Mouse (Mus musculus): ENCODE results near the gene March10. TPM values are rescaled to one million over a fixed set of nuclear protein-coding genes. Genes with fewer than 3 reads are reported as not detected.

March10 gene
- polyA plus RNA-seq, 1 experiment from 2014 or later: not detected

DNA sequence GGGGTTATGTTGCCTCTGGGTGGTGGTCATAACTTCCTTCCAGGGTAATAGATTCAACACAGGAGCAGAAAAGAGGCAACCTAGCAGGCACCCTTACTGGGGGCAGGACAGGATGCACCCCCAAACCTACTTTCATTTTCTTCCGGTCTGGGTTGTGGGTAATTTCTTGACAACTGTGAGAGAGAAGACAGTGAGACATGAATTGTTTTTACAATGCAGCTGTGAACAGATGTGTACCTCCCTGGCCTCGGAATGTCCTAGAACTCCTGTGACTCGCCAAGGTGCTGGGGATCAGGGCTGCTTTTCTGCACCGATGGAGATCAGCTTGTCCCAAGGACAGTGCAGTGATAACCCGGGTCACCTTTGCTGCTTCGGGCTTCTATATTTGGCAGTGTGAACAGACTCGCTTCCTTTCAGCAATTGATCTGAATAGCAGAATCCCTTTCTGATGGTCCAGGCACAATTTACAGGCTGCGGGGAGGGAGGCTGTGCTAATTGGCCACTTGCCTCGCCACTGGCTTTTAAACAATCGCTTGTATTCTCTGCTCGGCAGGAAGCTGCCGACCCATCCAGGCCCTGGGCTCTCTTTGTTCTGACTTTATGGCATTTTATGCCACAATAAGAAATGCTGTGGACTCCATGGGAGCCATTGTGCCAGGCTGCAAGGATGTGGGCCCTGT lies 92.0 kb downstream of the March10 start:
- 0 out of 2 replicates have a peak overlapping the region, but pooled peaks have one; percentile 45 for H3K9ac ChIP-seq
- peaks cover 52% of the 10 kb centered on the region for H3K27me3 ChIP-seq (replicated peaks)
- H3K4me2 ChIP-seq: peak overlapping the region; percentile 91
- no peak overlapping the region for H3K4me3 ChIP-seq
- H3K4me1 ChIP-seq: peaks cover 72% of the 10 kb centered on the region
- H3K9me3 ChIP-seq (replicated peaks): no peaks in the 10 kb centered on the region
- no peaks in the 10 kb centered on the region for H3K36me3 ChIP-seq
- 42% methylated on average over 12 of the region's 12 CpGs for WGBS (ENCODE audit: insufficient replicate concordance)
- H3K27ac ChIP-seq: peak overlapping the region; percentile 96; the same call in 1 of the 2 replicates
- ATAC-seq: no peak

DNA sequence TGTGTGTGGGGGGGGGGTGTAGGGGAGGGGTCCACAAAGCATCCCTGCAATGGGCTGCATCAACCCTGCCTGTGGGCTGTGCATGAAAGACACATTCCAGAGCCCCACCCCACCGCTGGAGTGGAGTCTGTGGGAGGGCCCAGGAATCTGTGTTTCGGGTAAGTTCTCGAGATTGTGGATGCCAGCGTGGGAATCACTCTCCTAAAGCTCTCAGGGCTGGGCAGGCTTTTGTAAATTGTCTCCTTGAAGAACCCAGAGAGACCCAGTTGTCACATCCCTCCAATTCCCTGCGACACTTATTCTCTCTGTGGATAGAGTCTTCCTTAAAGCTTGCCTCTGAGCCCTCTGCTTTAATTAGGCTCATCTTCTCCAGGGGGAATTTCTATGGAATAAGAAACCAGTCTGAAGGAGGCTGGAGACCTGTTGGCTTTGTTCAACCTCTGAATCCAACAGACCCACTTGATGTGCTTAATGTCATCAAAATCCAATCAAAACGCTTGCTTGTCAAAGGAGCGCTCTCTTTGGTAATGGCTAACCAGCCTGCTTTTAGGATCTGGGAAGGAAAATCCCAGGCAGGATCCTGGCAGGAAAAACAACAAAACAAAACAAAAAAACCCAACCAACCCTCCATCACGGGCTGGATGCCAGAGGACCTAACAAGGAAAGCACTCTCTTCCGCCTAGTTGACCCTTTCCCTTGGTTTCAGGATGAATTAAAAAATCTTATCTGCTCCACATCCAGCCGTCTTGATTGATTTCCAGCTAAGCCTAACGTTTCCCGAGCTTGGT lies 92.7 kb downstream of the March10 start:
- 50% methylated on average over 12 of the region's 12 CpGs for WGBS (ENCODE audit: insufficient replicate concordance)
- H3K4me2 ChIP-seq: peak overlapping the region; percentile 91
- H3K36me3 ChIP-seq: no peaks in the 10 kb centered on the region
- H3K27ac ChIP-seq: no peak overlapping the region
- peak overlapping the region; percentile 60 for H3K9ac ChIP-seq
- H3K4me3 ChIP-seq: peak overlapping the region; percentile 60; the same call in 1 of the 2 replicates
- H3K27me3 ChIP-seq (replicated peaks): peaks cover 52% of the 10 kb centered on the region
- no peak for ATAC-seq
- H3K9me3 ChIP-seq (replicated peaks): no peaks in the 10 kb centered on the region
- peaks cover 66% of the 10 kb centered on the region for H3K4me1 ChIP-seq

GRCm38 (mm10) chr11:105362946-105363597 lies 93.5 kb downstream of the March10 start:
- ATAC-seq: peak; percentile 16; the same call in 1 of the 2 replicates
- WGBS (ENCODE audit: insufficient replicate concordance): 3% methylated on average over 40 of the region's 40 CpGs
- Histone ChIP-seq H3K9ac (peak overlapping the region; percentile 60), H3K4me2 (peak overlapping the region; percentile 91), H3K4me3 (peak overlapping the region; percentile 60), H3K4me1 (peaks cover 59% of the 10 kb centered on the region), H3K36me3 (no peaks in the 10 kb centered on the region), H3K9me3 (replicated peaks) (no peaks in the 10 kb centered on the region), H3K27ac (no peak overlapping the region), H3K27me3 (replicated peaks) (peaks cover 52% of the 10 kb centered on the region)

GRCm38 (mm10) chr11:105362041-105362765 lies 94.3 kb downstream of the March10 start:
- no peak overlapping the region for H3K9ac ChIP-seq
- H3K9me3 ChIP-seq (replicated peaks): no peaks in the 10 kb centered on the region
- no peak for ATAC-seq
- H3K36me3 ChIP-seq: no peaks in the 10 kb centered on the region
- peaks cover 51% of the 10 kb centered on the region for H3K4me1 ChIP-seq
- peak overlapping the region; percentile 91 for H3K4me2 ChIP-seq
- H3K4me3 ChIP-seq: no peak overlapping the region
- peaks cover 52% of the 10 kb centered on the region for H3K27me3 ChIP-seq (replicated peaks)
- 75% methylated on average over 4 of the region's 4 CpGs for WGBS (ENCODE audit: insufficient replicate concordance)
- H3K27ac ChIP-seq: no peak overlapping the region

- Histone ChIP-seq H3K4me3 (no peak overlapping the region), H3K9ac (no peak overlapping the region), H3K9me3 (replicated peaks) (no peaks in the 10 kb centered on the region), H3K27ac (no peak overlapping the region), H3K36me3 (no peaks in the 10 kb centered on the region), H3K4me1 (peaks cover 39% of the 10 kb centered on the region), H3K4me2 (no peak overlapping the region), H3K27me3 (replicated peaks) (peaks cover 16% of the 10 kb centered on the region)
- ATAC-seq: no peak
- whole genome bisulfite sequencing (ENCODE audit: insufficient replicate concordance): 33% methylated on average over 7 of the region's 7 CpGs
Measured at GRCm38 (mm10) chr11:105356301-105356700, 100.2 kb downstream of the March10 start.

GRCm38 (mm10) chr11:105353891-105354280 lies 102.6 kb downstream of the March10 start:
- H3K9me3 ChIP-seq (replicated peaks): no peaks in the 10 kb centered on the region
- no peak overlapping the region for H3K27ac ChIP-seq
- no peaks in the 10 kb centered on the region for H3K36me3 ChIP-seq
- no peak overlapping the region for H3K4me3 ChIP-seq
- H3K9ac ChIP-seq: no peak overlapping the region
- ATAC-seq: no peak
- H3K4me2 ChIP-seq: no peak overlapping the region
- peaks cover 61% of the 10 kb centered on the region for H3K4me1 ChIP-seq
- WGBS (ENCODE audit: insufficient replicate concordance): 78% methylated on average over 4 of the region's 4 CpGs
- H3K27me3 ChIP-seq (replicated peaks): no peaks in the 10 kb centered on the region; the same call in 1 of the 2 replicates

- WGBS (ENCODE audit: insufficient replicate concordance): 62% methylated on average over 9 of the region's 9 CpGs
- no peak overlapping the region for H3K9ac ChIP-seq
Measured at GRCm38 (mm10) chr11:105352954-105353890, 103.3 kb downstream of the March10 start.

DNA sequence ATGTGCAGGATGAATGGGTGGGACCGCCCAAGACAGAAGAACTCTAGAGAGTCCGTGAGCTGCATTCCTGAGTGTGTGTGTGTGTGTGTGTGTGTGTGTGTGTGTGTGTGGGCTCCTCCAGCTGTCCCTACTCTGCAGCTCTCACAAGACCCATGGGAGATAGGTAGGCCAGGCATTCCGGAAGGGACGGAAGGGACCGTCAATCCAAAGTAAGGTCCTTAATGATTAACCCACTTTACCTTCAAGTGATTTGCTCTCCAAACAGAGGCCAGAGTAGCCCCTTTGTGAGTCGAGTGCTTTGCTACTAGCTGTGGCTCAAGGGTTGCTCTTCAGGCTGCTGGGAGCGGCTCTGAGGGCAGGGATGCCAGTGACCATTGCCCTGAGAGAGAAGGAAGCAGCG lies 104.4 kb downstream of the March10 start:
- H3K4me2 ChIP-seq: no peak overlapping the region
- ATAC-seq: no peak
- WGBS (ENCODE audit: insufficient replicate concordance): 80% methylated on average over 8 of the region's 8 CpGs
- H3K36me3 ChIP-seq: 0 out of 2 replicates have a peak, but pooled peaks cover 4% of the 10 kb centered on the region
- no peak overlapping the region for H3K27ac ChIP-seq
- no peak overlapping the region for H3K4me3 ChIP-seq
- H3K9ac ChIP-seq: no peak overlapping the region
- no peaks in the 10 kb centered on the region for H3K9me3 ChIP-seq (replicated peaks)
- H3K4me1 ChIP-seq: peaks cover 79% of the 10 kb centered on the region
- no peaks in the 10 kb centered on the region; the same call in 1 of the 2 replicates for H3K27me3 ChIP-seq (replicated peaks)

More at GRCm38 (mm10) chr11:105352954-105353890, 103.3 kb downstream of the March10 start:
- no peaks in the 10 kb centered on the region for H3K9me3 ChIP-seq (replicated peaks)
- H3K4me2 ChIP-seq: no peak overlapping the region
- no peak overlapping the region for H3K27ac ChIP-seq
- no peak overlapping the region for H3K4me3 ChIP-seq
- 0 out of 2 replicates have a peak, but pooled peaks cover 4% of the 10 kb centered on the region for H3K36me3 ChIP-seq
- ATAC-seq: no peak
- H3K27me3 ChIP-seq (replicated peaks): no peaks in the 10 kb centered on the region; the same call in 1 of the 2 replicates
- peaks cover 68% of the 10 kb centered on the region for H3K4me1 ChIP-seq

DNA sequence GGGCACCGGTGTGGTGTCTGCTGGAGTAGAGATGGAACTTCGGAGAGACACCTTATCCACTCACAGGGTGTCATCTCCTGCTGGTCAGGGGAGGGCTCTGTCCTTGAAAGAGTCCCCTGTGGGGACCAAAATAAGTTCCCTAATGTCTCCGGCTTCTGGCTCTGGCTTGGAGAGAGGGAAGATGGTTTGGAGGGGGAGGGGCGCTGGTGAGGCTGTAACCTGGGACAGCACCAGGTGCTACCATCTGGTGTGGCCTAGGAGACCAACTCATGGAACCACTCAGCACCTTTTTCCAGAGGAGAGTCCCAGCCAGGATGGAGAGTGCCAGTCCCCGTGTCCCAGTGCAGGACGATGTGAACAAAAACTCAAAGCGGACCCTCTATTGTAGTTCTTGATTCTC lies 105.9 kb downstream of the March10 start:
- Histone ChIP-seq H3K9me3 (replicated peaks) (no peaks in the 10 kb centered on the region), H3K36me3 (0 out of 2 replicates have a peak, but pooled peaks cover 4% of the 10 kb centered on the region), H3K27me3 (replicated peaks) (no peaks in the 10 kb centered on the region; the same call in 1 of the 2 replicates), H3K9ac (no peak overlapping the region), H3K4me2 (no peak overlapping the region), H3K4me1 (peaks cover 73% of the 10 kb centered on the region), H3K4me3 (no peak overlapping the region), H3K27ac (peak overlapping the region; percentile 53; the same call in 1 of the 2 replicates)
- WGBS (ENCODE audit: insufficient replicate concordance): 78% methylated on average over 7 of the region's 7 CpGs
- ATAC-seq: no peak

DNA sequence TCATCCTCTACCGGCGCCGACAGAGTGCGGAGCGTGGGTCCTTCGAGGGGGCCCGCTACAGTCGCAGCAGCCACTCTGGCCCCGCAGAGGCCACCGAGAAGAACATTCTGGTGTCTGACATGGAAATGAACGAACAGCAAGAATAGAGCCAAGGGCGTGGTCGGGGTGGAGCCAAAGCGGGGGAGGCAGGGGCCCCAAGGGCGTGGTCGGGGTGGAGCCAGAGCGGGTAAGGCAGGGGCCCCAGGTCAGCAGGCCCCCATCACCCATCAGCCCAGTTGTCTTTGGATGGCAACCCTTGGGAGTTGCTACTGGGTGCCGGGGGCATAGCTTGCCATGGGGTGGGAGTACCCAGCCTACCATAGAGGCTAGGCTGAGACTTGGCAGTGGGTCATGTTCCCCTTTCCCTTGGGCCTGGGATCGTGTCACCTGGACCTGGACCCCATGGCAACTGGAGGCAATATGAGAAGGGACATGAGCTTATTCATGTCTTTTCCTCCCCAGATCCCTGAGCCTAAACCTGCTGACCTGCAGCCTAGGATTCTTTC lies 106.7 kb downstream of the March10 start:
- ATAC-seq: peak; percentile 77
- Histone ChIP-seq H3K9ac (no peak overlapping the region), H3K4me2 (peak overlapping the region; percentile 57), H3K4me1 (peaks cover 71% of the 10 kb centered on the region), H3K9me3 (replicated peaks) (no peaks in the 10 kb centered on the region), H3K27ac (peak overlapping the region; percentile 53), H3K4me3 (peak overlapping the region; percentile 23; the same call in 1 of the 2 replicates), H3K36me3 (0 out of 2 replicates have a peak, but pooled peaks cover 4% of the 10 kb centered on the region), H3K27me3 (replicated peaks) (no peaks in the 10 kb centered on the region; the same call in 1 of the 2 replicates)
- WGBS (ENCODE audit: insufficient replicate concordance): 56% methylated on average over 19 of the region's 19 CpGs

Data from liver, embryonic 12.5 days (tissue).